In the genomic region with DNA sequence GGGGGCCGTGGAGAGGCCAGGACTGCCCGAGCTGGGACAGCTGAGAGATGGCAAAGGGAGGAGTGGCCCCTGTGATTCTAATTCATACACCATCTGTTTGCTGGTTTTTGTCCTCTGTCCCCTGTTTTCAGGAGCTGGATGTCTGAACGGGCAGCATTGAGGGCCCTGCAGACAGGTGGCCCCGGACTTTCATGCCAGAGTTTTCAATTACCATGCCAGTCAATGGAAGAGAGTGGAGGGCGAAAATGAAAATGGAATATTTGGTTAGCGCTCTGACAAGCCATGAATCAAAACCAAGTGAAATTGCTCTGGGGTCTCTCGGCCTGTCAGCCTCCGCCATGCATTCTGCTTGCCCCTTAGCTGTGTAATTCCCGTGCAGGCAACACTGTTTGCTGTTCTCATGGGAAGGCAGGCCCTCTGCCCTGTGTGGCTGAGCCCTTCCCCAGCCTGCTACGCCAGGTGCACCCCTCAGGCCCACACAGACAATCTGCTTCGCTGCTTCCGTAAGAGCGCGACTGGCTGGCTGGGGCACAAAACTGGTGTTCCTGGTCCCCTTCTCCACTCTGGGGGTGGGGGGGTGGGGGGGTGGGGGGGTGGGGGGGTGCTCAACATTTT, we compare ENCODE assay signal across 14 mouse cellular contexts.
DNase-seq lines count a peak whose midpoint lies in the region; ATAC-seq and TF ChIP-seq lines count a peak whose summit lies in the region.
"Had no signal": no experiment of that assay in that cellular context is flagged by ENCODE, and none has a peak within 500 bp of the region (broad histone marks: within the 10 kb centered on the region; RNA-seq: fewer than 3 reads in every experiment).

No protein-coding gene starts in this region.

- no peak for TF ChIP-seq POLR2A in kidney, adult 2 months (IDR thresholded peaks at IDR 0.05; ENCODE audit: low read depth, low read length)

- H3K9ac ChIP-seq in kidney, embryonic 15.5 days = no peak overlapping the region
- H3K9ac ChIP-seq in limb, embryonic 11.5 days (ENCODE audit: low read length) = no peak overlapping the region
- H3K9ac ChIP-seq in neural tube, embryonic 12.5 days = no peak overlapping the region
- no peak overlapping the region for H3K9ac ChIP-seq in liver, postnatal 0 days (replicated peaks)
- H3K9ac ChIP-seq: heart, embryonic 12.5 days; liver, embryonic 15.5 days had no signal

- 0 out of 2 replicates have a peak overlapping the region, but pooled peaks have one; percentile 9 for H3K4me2 ChIP-seq in kidney, embryonic 15.5 days
- H3K4me2 ChIP-seq in limb, embryonic 11.5 days (ENCODE audit: low read depth, severe bottlenecking) = no peak overlapping the region
- peak overlapping the region; percentile 18 for H3K4me2 ChIP-seq in neural tube, embryonic 12.5 days (replicated peaks)
- no peak overlapping the region for H3K4me2 ChIP-seq in liver, postnatal 0 days (ENCODE audit: low read depth, low read length)
- H3K4me2 ChIP-seq: heart, embryonic 12.5 days; liver, embryonic 15.5 days had no signal

- no peak for TF ChIP-seq CTCF in kidney, adult 2 months (conservative IDR thresholded peaks at IDR 0.05; ENCODE audit: insufficient read depth, insufficient read length, low read depth, low read length)
- TF ChIP-seq CTCF in liver, postnatal 0 days (IDR thresholded peaks at IDR 0.05; ENCODE audit: low read depth) = no peak
- TF ChIP-seq CTCF in left cerebral cortex, adult 2 months (IDR thresholded peaks at IDR 0.05) = no peak

- H3K27ac ChIP-seq in kidney, embryonic 15.5 days = no peak overlapping the region
- H3K27ac ChIP-seq in kidney, adult 2 months (ENCODE audit: insufficient read depth, low read depth, low read length) = no peak overlapping the region
- H3K27ac ChIP-seq in hindbrain, embryonic 10.5 days = peak overlapping the region; percentile 59
- H3K27ac ChIP-seq in limb, embryonic 11.5 days (replicated peaks; ENCODE audit: low read depth, low read length) = no peak overlapping the region
- no peak overlapping the region for H3K27ac ChIP-seq in neural tube, embryonic 12.5 days
- H3K27ac ChIP-seq in liver, postnatal 0 days (ENCODE audit: low read depth) = no peak overlapping the region
- H3K27ac ChIP-seq in left cerebral cortex, adult 2 months = no peak overlapping the region
- H3K27ac ChIP-seq: liver, embryonic 15.5 days had no signal

- peaks cover 21% of the 10 kb centered on the region; the same call in 1 of the 2 replicates for H3K27me3 ChIP-seq in kidney, embryonic 15.5 days
- H3K27me3 ChIP-seq in kidney, adult 2 months (replicated peaks; ENCODE audit: control insufficient read depth, insufficient read depth, low read length) = no peaks in the 10 kb centered on the region; the same call in 1 of the 2 replicates
- no peaks in the 10 kb centered on the region for H3K27me3 ChIP-seq in hindbrain, embryonic 10.5 days (ENCODE audit: insufficient read depth, poor library complexity, severe bottlenecking)
- no peaks in the 10 kb centered on the region for H3K27me3 ChIP-seq in limb, embryonic 11.5 days (ENCODE audit: control insufficient read depth, insufficient read depth, low read length)
- H3K27me3 ChIP-seq in neural tube, embryonic 12.5 days (replicated peaks) = no peaks in the 10 kb centered on the region
- no peaks in the 10 kb centered on the region for H3K27me3 ChIP-seq in liver, postnatal 0 days (ENCODE audit: insufficient read depth, low read length)
- H3K27me3 ChIP-seq: liver, embryonic 15.5 days had no signal

- TF ChIP-seq EP300 in liver, postnatal 0 days (IDR thresholded peaks at IDR 0.05; ENCODE audit: low read depth) = no peak

- no peaks in the 10 kb centered on the region for H3K9me3 ChIP-seq in kidney, embryonic 15.5 days (replicated peaks)
- no peaks in the 10 kb centered on the region for H3K9me3 ChIP-seq in hindbrain, embryonic 10.5 days
- H3K9me3 ChIP-seq in limb, embryonic 11.5 days (ENCODE audit: control insufficient read depth, low read length) = no peaks in the 10 kb centered on the region
- no peaks in the 10 kb centered on the region for H3K9me3 ChIP-seq in neural tube, embryonic 12.5 days
- H3K9me3 ChIP-seq in liver, postnatal 0 days (ENCODE audit: low read length) = no peaks in the 10 kb centered on the region
- H3K9me3 ChIP-seq: heart, embryonic 12.5 days; liver, embryonic 15.5 days had no signal

- intact Hi-C loops in left cerebral cortex, adult 2 months (cut with DNase I) = no loop called here

- no peaks in the 10 kb centered on the region for H3K36me3 ChIP-seq in kidney, embryonic 15.5 days
- H3K36me3 ChIP-seq in kidney, adult 2 months (ENCODE audit: control insufficient read depth, insufficient read depth, low read length) = no peaks in the 10 kb centered on the region
- H3K36me3 ChIP-seq in hindbrain, embryonic 10.5 days = no peaks in the 10 kb centered on the region
- H3K36me3 ChIP-seq in limb, embryonic 11.5 days (ENCODE audit: control insufficient read depth, insufficient read depth, low read length) = no peaks in the 10 kb centered on the region
- H3K36me3 ChIP-seq in neural tube, embryonic 12.5 days = no peaks in the 10 kb centered on the region
- no peaks in the 10 kb centered on the region for H3K36me3 ChIP-seq in liver, postnatal 0 days (replicated peaks; ENCODE audit: insufficient read depth, low read length)
- H3K36me3 ChIP-seq: heart, embryonic 12.5 days; liver, embryonic 15.5 days had no signal

- DNase-seq in kidney, adult 2 months = no peak
- peak; percentile 21 for DNase-seq in hindbrain, embryonic 10.5 days (ENCODE audit: low spot score)
- DNase-seq in limb, embryonic 11.5 days (ENCODE audit: low spot score) = peak; percentile 34
- DNase-seq in liver, postnatal 0 days = no peak
- no peak for DNase-seq in left cerebral cortex, adult 2 months (ENCODE audit: extremely low spot score in 1 of 2, low spot score in 2 of 2)
- DNase-seq: cerebellum, adult 9-10 months; gastrocnemius, postnatal 25 days; kidney, postnatal 14 days; thymus, postnatal 25 days had no signal

- peaks cover 7% of the 10 kb centered on the region for H3K4me1 ChIP-seq in kidney, embryonic 15.5 days
- no peaks in the 10 kb centered on the region for H3K4me1 ChIP-seq in kidney, adult 2 months (ENCODE audit: control insufficient read depth, insufficient read depth, low read length)
- H3K4me1 ChIP-seq in hindbrain, embryonic 10.5 days (replicated peaks) = peaks cover 31% of the 10 kb centered on the region
- no peaks in the 10 kb centered on the region for H3K4me1 ChIP-seq in limb, embryonic 11.5 days (ENCODE audit: control insufficient read depth, insufficient read depth, low read length)
- H3K4me1 ChIP-seq in neural tube, embryonic 12.5 days = peaks cover 27% of the 10 kb centered on the region
- no peaks in the 10 kb centered on the region for H3K4me1 ChIP-seq in liver, postnatal 0 days (ENCODE audit: insufficient read depth)
- H3K4me1 ChIP-seq: heart, embryonic 12.5 days; liver, embryonic 15.5 days had no signal

- ATAC-seq in kidney, embryonic 15.5 days (replicated peaks; ENCODE audit: low FRiP score) = 0 out of 2 replicates have a peak, but pooled peaks have one; percentile 18
- ATAC-seq in limb, embryonic 11.5 days (ENCODE audit: insufficient number of reproducible peaks, low FRiP score, low TSS enrichment, low read depth) = 0 out of 2 replicates have a peak, but pooled peaks have one; percentile 44
- ATAC-seq in neural tube, embryonic 12.5 days (ENCODE audit: low FRiP score, low read depth) = peak; percentile 89
- no peak for ATAC-seq in liver, postnatal 0 days
- ATAC-seq: activated CD4-positive, CD25-positive, alpha-beta regulatory T cell, adult 4 months had no signal

- no peak overlapping the region for H3K4me3 ChIP-seq in kidney, embryonic 15.5 days (replicated peaks)
- H3K4me3 ChIP-seq in kidney, adult 2 months (ENCODE audit: insufficient read depth, low read depth, low read length) = no peak overlapping the region
- H3K4me3 ChIP-seq in hindbrain, embryonic 10.5 days = no peak overlapping the region
- H3K4me3 ChIP-seq in limb, embryonic 11.5 days (ENCODE audit: low read depth, low read length) = no peak overlapping the region
- no peak overlapping the region for H3K4me3 ChIP-seq in neural tube, embryonic 12.5 days
- no peak overlapping the region for H3K4me3 ChIP-seq in liver, postnatal 0 days (ENCODE audit: low read depth, low read length)
- no peak overlapping the region for H3K4me3 ChIP-seq in left cerebral cortex, adult 2 months
- H3K4me3 ChIP-seq: heart, embryonic 12.5 days; liver, embryonic 15.5 days had no signal

- WGBS in kidney, embryonic 15.5 days = 38% methylated on average over 14 of the region's 14 CpGs
- 58% methylated on average over 14 of the region's 14 CpGs for WGBS in kidney, adult 2 months
- 62% methylated on average over 14 of the region's 14 CpGs for whole genome bisulfite sequencing in hindbrain, embryonic 10.5 days
- WGBS in limb, embryonic 11.5 days = 55% methylated on average over 14 of the region's 14 CpGs
- 27% methylated on average over 14 of the region's 14 CpGs for WGBS in neural tube, embryonic 12.5 days
- WGBS in liver, postnatal 0 days (ENCODE audit: insufficient replicate concordance) = 73% methylated on average over 13 of the region's 14 CpGs

Comparison
In these comparisons a context has a peak if more than half of its experiments do, and no peak if none do; other contexts are left out.
1. H3K4me2 ChIP-seq: peak in kidney, embryonic 15.5 days (single experiment) and neural tube, embryonic 12.5 days (single experiment); none in limb, embryonic 11.5 days (single experiment) and liver, postnatal 0 days (single experiment).
2. DNase-seq: peak in hindbrain, embryonic 10.5 days (single experiment) and limb, embryonic 11.5 days (single experiment); none in kidney, adult 2 months (single experiment), liver, postnatal 0 days (single experiment) and left cerebral cortex, adult 2 months (0 of 2).